ENCODE assay signal across 8 mouse cellular contexts in the genomic region with DNA sequence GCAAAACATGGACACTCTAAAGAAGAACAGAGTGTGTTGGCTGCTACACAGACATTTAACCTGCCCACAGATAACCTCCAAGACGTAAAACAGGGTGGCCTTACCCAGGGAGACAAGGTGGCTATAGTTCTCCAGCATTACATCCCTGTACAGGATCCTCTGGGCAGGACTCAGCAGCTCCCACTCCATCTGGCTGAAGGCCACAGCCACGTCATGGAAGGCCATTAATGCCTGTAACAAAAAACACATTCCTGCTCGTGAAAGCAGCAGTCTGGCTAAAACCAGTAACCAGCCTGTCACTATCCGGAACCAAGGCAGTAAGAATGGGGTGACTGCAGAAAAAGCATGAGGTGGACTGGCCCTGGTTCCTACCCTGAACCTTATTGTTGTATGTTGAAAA. TPM values are rescaled to one million over a fixed set of nuclear protein-coding genes. Genes with fewer than 3 reads are reported as not detected.
A peak's percentile ranks its signal among the peaks of the same experiment; 100 is the strongest.
DNase-seq lines count a peak whose midpoint lies in the region; ATAC-seq lines count a peak whose summit lies in the region.

No protein-coding gene starts in this region.

- H3K4me3 ChIP-seq in heart, embryonic 11.5 days (ENCODE audit: low read depth, low read length) = no peak overlapping the region
- no peak overlapping the region for H3K4me3 ChIP-seq in limb, embryonic 15.5 days

- H3K9me3 ChIP-seq in heart, embryonic 11.5 days (replicated peaks; ENCODE audit: control insufficient read depth, low read length) = no peaks in the 10 kb centered on the region
- no peaks in the 10 kb centered on the region for H3K9me3 ChIP-seq in limb, embryonic 15.5 days

- intact Hi-C loops in heart, postnatal 10 days (cut with DNase I) = no loop called here

- 67% methylated on average over 4 of the region's 4 CpGs for WGBS in heart, embryonic 11.5 days (ENCODE audit: insufficient replicate concordance)
- 29% methylated on average over 4 of the region's 4 CpGs for WGBS in limb, embryonic 15.5 days

- ATAC-seq in heart, embryonic 11.5 days (replicated peaks; ENCODE audit: insufficient number of reproducible peaks, low FRiP score, low TSS enrichment) = no peak
- peak; percentile 63; the same call in 1 of the 2 replicates for ATAC-seq in limb, embryonic 15.5 days (ENCODE audit: insufficient number of reproducible peaks, low FRiP score, low TSS enrichment, low read depth)

- H3K4me2 ChIP-seq in heart, embryonic 11.5 days = no peak overlapping the region
- no peak overlapping the region for H3K4me2 ChIP-seq in limb, embryonic 15.5 days

- no peaks in the 10 kb centered on the region for H3K27me3 ChIP-seq in heart, embryonic 11.5 days (ENCODE audit: control insufficient read depth, insufficient read depth, low read length)
- no peaks in the 10 kb centered on the region for H3K27me3 ChIP-seq in limb, embryonic 15.5 days

- H3K4me1 ChIP-seq in heart, embryonic 11.5 days (ENCODE audit: control insufficient read depth, insufficient read depth, low read length) = no peaks in the 10 kb centered on the region
- peaks cover 11% of the 10 kb centered on the region for H3K4me1 ChIP-seq in limb, embryonic 15.5 days

- H3K9ac ChIP-seq in heart, embryonic 11.5 days (ENCODE audit: low read depth, low read length) = no peak overlapping the region
- no peak overlapping the region for H3K9ac ChIP-seq in limb, embryonic 15.5 days

- peaks cover 9% of the 10 kb centered on the region for H3K36me3 ChIP-seq in heart, embryonic 11.5 days (ENCODE audit: control insufficient read depth, insufficient read depth, low read length)
- H3K36me3 ChIP-seq in limb, embryonic 15.5 days = peaks cover 20% of the 10 kb centered on the region

- DNase-seq in heart, postnatal 10 days = peak; percentile 30 to 52
- peak; percentile 66 for DNase-seq in Muller cell, postnatal 12 days (ENCODE audit: inconsistent ontology term)
- DNase-seq in fibroblast of lung, adult 2 months (ENCODE audit: low read depth) = peak; percentile 51
- no peak for DNase-seq in spleen, adult 18-20 months
- no peak for DNase-seq in frontal cortex, postnatal 14 days (ENCODE audit: low spot score in 2 of 2)
- DNase-seq in cerebellum, adult 18-20 months = no peak

- H3K27ac ChIP-seq in heart, embryonic 11.5 days (ENCODE audit: low read depth, low read length) = no peak overlapping the region
- peak overlapping the region; percentile 68 for H3K27ac ChIP-seq in limb, embryonic 15.5 days

RNA-seq across cellular contexts. Expression of gene Zfp169, which starts 14.6 kb away (rescaled TPM):
- total RNA-seq in heart, postnatal 10 days (2021) = 1 to 10 TPM; 5.1 to 6.7 TPM
- 4.3 and 5.2 TPM in 2 replicates for polyA plus RNA-seq in heart, embryonic 11.5 days (2014; fragmentation: Nextera tagmentation; extraction: Ambion mirVana)
- polyA plus RNA-seq in limb, embryonic 15.5 days (2015; fragmentation: Nextera tagmentation; extraction: Ambion mirVana) = 4.8 TPM in 2 replicates

RNA-seq across cellular contexts. Expression of gene A830005F24Rik, which starts 14.7 kb away (rescaled TPM):
- not detected for total RNA-seq in heart, postnatal 10 days (2021)
- polyA plus RNA-seq in heart, embryonic 11.5 days (2014; fragmentation: Nextera tagmentation; extraction: Ambion mirVana) = 0.34 and 2.2 TPM in 2 replicates
- polyA plus RNA-seq in limb, embryonic 15.5 days (2015; fragmentation: Nextera tagmentation; extraction: Ambion mirVana) = 1.8 and 2.6 TPM in 2 replicates

Comparison
In these comparisons a context has a peak if more than half of its experiments do, and no peak if none do; other contexts are left out.
1. DNase-seq: peak in heart, postnatal 10 days (2 of 2), Muller cell, postnatal 12 days (single experiment) and fibroblast of lung, adult 2 months (single experiment); none in spleen, adult 18-20 months (0 of 2), frontal cortex, postnatal 14 days (0 of 2) and cerebellum, adult 18-20 months (0 of 2).